Mouse (Mus musculus) E14TG2a.4 (cell line): Measurements from ENCODE around the gene Dpm1.

Experiments
- H3K27me3 ChIP-seq: 2 replicates; pipeline ENCODE4 v1.6.1; 2014; ENCODE audit warnings: low read length, control low read depth; ENCODE audit not compliant: insufficient read depth
- H3K36me3 ChIP-seq: 2 replicates; pipeline ENCODE4 v1.6.1; 2014; ENCODE audit warnings: low read length, control low read depth; ENCODE audit not compliant: insufficient read depth
- H3K4me1 ChIP-seq: replicated peaks from 2 replicates; pipeline ENCODE4 v1.6.1; 2014; ENCODE audit warnings: low read depth, low read length, control low read depth
- H3K4me3 ChIP-seq: replicated peaks from 2 replicates; pipeline ENCODE4 v1.5.1; 2014; ENCODE audit warnings: mild to moderate bottlenecking, low read length
- H3K9me3 ChIP-seq: 2 replicates; pipeline ENCODE4 v1.6.1; 2014; ENCODE audit warnings: low read length, control low read depth
- CTCF ChIP-seq: conservative IDR thresholded peaks from 2 replicates; pipeline ENCODE4 v1.5.1; 2014; ENCODE audit warnings: low read length
- NANOG ChIP-seq: IDR thresholded peaks from 2 replicates; pipeline ENCODE4 v1.6.1; 2014; ENCODE audit warnings: borderline replicate concordance, low read length, mixed read lengths
- POU5F1 ChIP-seq: IDR thresholded peaks from 2 replicates; pipeline ENCODE4 v1.6.1; 2014; ENCODE audit warnings: low read length, borderline replicate concordance

The Dpm1 gene

DNA sequence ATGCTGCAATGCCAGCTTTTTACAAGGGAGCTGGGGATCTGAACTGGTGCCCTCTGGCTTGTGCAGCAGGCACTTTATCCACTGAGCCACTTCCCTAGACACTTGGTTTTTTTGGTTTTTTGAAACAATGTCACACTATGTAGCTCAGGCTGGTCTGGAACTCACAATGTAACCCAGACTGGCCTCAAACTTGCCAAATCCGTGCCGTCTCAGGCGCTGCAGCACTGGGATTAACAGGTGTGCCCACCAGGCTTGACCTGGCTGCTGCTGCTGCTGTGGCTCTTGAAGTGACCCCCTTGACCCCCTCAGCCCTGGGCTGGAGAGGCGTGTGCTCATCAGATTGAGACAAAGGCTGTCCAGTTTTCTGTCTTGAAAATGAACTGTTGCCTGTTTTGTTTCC is 7.9 kb upstream of the Dpm1 start:
- Histone ChIP-seq H3K27me3 (0 out of 2 replicates have a peak, but pooled peaks cover 14% of the 10 kb centered on the region), H3K9me3 (no peaks in the 10 kb centered on the region)

DNA sequence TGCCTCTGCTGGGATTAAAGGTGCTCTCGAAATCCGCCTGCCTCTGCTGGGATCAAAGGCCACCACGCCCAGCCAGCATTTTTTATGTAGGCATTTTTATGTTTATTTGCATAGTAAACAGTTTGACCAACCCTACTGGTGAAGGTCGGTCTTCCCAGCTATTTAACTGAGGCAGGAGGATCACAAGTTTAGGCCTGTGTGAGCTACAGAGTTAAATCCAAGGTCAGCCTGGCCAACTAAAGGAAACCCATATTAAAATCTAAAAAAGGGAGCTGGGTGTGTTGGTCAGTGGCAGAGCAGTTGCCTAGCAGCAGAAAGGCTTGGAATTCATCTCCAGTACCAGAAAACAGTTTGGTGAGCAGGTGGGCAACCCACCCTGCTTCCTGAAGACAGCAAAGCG is 2.9 kb upstream of the Dpm1 start:
- H3K4me3 ChIP-seq, result no peak overlapping the region
- H3K36me3 ChIP-seq, result peaks cover 30% of the 10 kb centered on the region
- TF ChIP-seq CTCF (no peak), POU5F1 (no peak), NANOG (no peak)
- peaks cover 40% of the 10 kb centered on the region for H3K4me1 ChIP-seq
- H3K27me3 ChIP-seq, result 0 out of 2 replicates have a peak, but pooled peaks cover 3% of the 10 kb centered on the region
- H3K9me3 ChIP-seq, result no peaks in the 10 kb centered on the region

More for the DNA sequence above, 7.9 kb upstream of the Dpm1 start:
- peaks cover 11% of the 10 kb centered on the region for H3K4me1 ChIP-seq
- TF ChIP-seq NANOG (no peak), CTCF (no peak), POU5F1 (no peak)
- H3K36me3 ChIP-seq, result peaks cover 10% of the 10 kb centered on the region
- H3K4me3 ChIP-seq, result no peak overlapping the region

DNA sequence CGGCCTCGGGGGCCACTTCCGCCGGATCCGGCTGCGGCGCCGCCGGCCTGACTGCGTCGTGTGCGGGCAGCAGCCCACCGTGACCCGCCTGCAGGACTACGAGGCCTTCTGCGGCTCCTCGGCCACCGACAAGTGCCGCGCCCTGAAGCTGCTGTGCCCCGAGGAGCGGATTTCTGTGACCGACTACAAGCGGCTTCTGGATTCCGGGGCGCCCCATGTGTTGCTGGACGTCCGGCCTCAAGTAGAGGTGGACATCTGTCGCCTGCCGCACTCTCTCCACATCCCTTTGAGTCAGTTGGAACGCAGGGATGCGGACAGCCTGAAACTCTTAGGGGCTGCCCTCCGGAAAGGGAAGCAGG is 1.1 kb upstream of the Dpm1 start:
- Histone ChIP-seq H3K4me3 (peak overlapping the region; percentile 100), H3K36me3 (peaks cover 45% of the 10 kb centered on the region), H3K4me1 (peaks cover 47% of the 10 kb centered on the region), H3K9me3 (no peaks in the 10 kb centered on the region), H3K27me3 (0 out of 2 replicates have a peak, but pooled peaks cover 3% of the 10 kb centered on the region)
- TF ChIP-seq NANOG, result no peak
- TF ChIP-seq POU5F1, result no peak
- no peak for TF ChIP-seq CTCF

DNA sequence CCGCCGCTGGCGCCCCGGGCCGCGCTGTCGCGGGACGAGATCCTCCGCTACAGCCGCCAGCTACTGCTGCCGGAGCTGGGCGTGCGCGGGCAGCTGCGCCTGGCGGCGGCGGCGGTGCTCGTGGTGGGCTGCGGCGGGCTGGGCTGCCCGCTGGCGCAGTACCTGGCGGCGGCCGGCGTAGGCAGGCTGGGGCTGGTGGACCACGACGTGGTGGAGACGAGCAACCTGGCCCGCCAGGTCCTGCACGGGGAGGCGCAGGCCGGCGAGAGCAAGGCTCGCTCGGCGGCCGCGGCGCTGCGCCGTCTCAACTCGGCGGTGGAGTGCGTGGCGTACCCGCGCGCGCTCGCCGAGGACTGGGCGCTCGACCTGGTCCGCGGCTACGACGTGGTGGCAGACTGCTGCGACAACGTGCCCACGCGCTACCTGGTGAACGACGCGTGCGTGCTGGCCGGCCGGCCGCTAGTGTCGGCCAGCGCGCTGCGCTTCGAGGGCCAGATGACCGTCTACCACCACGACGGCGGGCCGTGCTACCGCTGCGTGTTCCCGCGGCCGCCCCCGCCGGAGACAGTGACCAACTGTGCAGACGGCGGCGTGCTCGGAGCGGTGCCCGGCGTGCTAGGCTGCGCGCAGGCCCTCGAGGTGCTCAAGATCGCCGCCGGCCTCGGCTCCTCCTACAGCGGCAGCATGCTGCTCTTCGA is 531 bp upstream of the Dpm1 start:
- Histone ChIP-seq H3K27me3 (0 out of 2 replicates have a peak, but pooled peaks cover 3% of the 10 kb centered on the region), H3K36me3 (peaks cover 50% of the 10 kb centered on the region), H3K4me3 (peak overlapping the region; percentile 100), H3K4me1 (peaks cover 47% of the 10 kb centered on the region), H3K9me3 (no peaks in the 10 kb centered on the region)
- no peak for TF ChIP-seq NANOG
- TF ChIP-seq POU5F1, result no peak
- no peak for TF ChIP-seq CTCF

DNA sequence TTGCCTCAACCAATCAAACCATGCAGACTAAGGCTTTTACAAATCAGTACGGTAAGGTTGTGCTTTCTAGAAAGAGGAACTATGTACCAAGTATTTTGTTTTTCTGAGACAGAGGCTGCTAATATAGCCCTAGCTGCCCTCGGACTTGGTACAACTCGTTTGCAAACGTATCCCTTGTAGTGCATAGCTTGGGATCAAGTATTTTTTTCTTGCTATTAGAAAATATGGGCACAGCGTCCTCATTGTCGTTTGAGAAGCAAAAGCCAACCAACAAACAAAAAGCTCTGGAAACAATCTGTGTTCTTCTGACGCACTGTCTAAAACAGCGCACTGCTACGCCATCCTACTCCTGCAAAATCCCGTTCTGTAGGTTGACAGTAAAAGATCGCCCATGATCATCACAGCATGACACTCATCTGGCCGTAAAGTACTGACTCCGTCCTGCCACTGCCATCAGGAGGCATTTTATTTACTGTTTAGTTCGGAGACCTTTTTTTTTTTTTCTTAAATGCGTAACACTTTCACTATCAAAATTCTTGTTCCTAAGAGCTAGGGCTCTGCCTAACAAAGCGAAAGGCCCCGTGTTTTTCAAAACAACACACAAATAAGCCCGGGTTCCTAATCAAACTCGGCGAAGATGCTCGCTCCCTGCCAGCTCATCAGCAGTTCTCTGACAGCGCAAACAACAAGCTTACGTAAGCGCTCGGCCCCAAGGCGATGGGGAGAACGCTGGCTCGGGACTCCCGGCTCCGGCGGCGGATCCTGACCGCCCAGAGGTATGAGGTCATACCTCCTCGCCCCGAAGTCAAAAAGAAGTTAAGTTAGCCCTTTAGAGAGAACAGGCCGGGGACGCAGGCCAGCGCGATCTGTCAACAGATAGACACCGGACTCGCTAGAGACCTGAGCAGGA is 1.0 kb downstream of the Dpm1 start:
- Histone ChIP-seq H3K9me3 (no peaks in the 10 kb centered on the region), H3K4me1 (peaks cover 47% of the 10 kb centered on the region), H3K27me3 (0 out of 2 replicates have a peak, but pooled peaks cover 3% of the 10 kb centered on the region)

DNA sequence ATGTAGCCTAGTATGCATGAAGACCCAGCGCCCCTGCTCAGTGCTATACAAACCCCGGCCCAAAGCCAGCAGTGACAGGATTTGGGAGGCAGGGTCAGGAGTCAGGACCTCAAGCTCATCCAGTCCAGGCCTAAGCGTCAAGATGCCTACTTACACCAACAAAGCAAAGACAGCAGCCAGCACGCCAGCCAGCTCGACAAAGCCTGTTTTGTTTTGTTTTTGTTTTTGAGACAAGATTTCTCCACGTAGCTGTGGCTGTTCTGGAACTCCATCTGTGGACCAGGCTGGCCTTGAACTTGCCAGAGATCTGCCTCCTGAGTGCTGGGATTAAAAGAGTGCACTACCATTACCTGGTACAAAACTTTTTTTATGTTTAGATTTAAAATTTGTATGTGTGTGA is 7.1 kb downstream of the Dpm1 start:
- no peak overlapping the region for H3K4me3 ChIP-seq
- H3K9me3 ChIP-seq, result no peaks in the 10 kb centered on the region
- peaks cover 92% of the 10 kb centered on the region for H3K36me3 ChIP-seq
- no peaks in the 10 kb centered on the region for H3K27me3 ChIP-seq
- TF ChIP-seq POU5F1 (no peak), CTCF (no peak), NANOG (no peak)
- H3K4me1 ChIP-seq, result peaks cover 7% of the 10 kb centered on the region

More for the DNA sequence above, 1.0 kb downstream of the Dpm1 start:
- TF ChIP-seq NANOG (no peak), POU5F1 (no peak), CTCF (no peak)
- Histone ChIP-seq H3K4me3 (peak overlapping the region; percentile 100), H3K36me3 (peaks cover 66% of the 10 kb centered on the region)

DNA sequence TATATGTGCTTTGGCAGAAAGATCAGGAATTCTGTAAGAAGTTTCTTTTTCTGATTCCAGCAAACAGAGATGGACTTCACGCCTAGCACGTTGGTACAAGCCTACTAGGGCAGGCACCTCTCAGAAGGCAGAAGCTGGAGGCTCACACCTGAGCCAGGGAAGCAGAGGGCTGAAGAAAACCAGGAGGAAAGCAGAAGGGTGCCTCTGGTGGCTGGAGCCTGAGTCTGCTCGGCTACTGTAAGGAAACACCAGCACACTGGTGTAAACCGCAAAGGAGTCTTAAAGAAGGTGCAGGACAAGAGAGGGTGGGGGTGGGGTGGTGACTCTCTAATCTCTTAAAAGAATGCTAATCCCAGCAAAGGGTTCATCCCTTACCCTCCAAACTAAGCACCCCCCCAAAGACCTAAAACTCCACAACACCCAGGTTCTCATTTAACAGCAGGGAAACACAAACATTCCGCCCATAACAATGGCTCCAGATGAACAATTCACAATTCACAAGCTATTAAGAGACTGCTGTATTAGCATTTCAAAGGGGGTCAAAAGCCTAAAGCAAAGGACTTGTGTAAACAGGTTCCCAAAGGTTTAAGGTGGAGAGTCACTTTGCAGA is 16.5 kb downstream of the Dpm1 start:
- TF ChIP-seq NANOG (peak; percentile 99), CTCF (peak; percentile 26; the same call in 1 of the 2 replicates), POU5F1 (peak; percentile 97)
- no peaks in the 10 kb centered on the region; the same call in 1 of the 2 replicates for H3K9me3 ChIP-seq
- peaks cover 92% of the 10 kb centered on the region for H3K36me3 ChIP-seq
- H3K27me3 ChIP-seq, result peaks cover 20% of the 10 kb centered on the region
- H3K4me3 ChIP-seq, result no peak overlapping the region
- H3K4me1 ChIP-seq, result peaks cover 25% of the 10 kb centered on the region

DNA sequence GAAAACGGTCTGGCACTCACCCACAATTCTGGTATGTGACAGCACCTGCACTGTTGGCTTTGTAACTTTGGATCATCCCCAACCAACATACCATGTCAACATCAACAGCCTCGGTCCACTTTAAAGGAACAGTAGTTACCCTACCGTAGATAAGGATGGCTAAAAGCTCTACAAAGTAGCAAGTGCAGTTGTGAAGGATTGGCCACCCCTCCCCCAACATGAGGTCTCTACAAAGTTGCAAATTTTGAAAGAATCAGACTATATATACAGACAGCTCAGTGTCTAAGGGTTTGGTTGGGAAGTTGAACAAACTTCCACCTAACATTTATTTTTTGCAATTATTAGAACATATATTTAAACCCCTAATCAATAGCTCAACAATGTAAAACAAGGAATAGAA is 22.5 kb downstream of the Dpm1 start:
- H3K4me3 ChIP-seq, result peak overlapping the region; percentile 89; the same call in 1 of the 2 replicates
- H3K9me3 ChIP-seq, result no peaks in the 10 kb centered on the region; the same call in 1 of the 2 replicates
- H3K36me3 ChIP-seq, result peaks cover 76% of the 10 kb centered on the region
- peaks cover 43% of the 10 kb centered on the region for H3K4me1 ChIP-seq
- no peak for TF ChIP-seq NANOG
- no peak for TF ChIP-seq POU5F1
- TF ChIP-seq CTCF, result no peak
- peaks cover 12% of the 10 kb centered on the region for H3K27me3 ChIP-seq
